Mouse (Mus musculus) erythroblast, embryonic 14.5 days (primary cell): ENCODE data around the gene Tmem130.

Experiments
- GATA1 ChIP-seq: IDR thresholded peaks from 2 replicates; pipeline ENCODE4 v1.6.1; 2012; ENCODE audit warnings: low read length, inconsistent platforms, mixed read lengths
- TAL1 ChIP-seq: IDR thresholded peaks from 3 replicates; pipeline ENCODE4 v1.6.1; 2012; ENCODE audit warnings: low read length, inconsistent platforms, mixed read lengths

DNA sequence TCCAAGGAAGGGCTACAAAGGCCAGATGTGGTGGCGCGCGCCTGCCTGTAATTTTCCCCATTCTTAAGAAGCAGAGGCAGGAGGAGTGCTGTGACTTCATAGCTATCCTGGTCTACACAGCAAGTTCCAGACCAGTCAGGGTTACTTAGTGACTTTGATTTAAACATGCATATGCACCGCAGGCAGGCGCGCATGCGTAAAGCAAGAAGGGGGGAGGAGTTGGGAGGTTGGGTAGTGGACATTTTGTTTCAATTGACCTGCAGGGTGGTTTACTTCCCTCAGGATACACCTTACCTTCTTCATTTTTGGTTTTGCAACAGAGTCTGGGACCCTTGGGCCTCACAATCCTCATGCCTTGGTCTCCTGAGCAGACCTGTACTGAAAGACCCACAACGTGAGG lies 32.4 kb downstream of the Tmem130 start:
- TF ChIP-seq TAL1 (no peak), GATA1 (no peak)
